Mouse (Mus musculus) intestine, embryonic 14.5 days (tissue): ENCODE data around the gene Gm21915. TPM values are rescaled to one million over a fixed set of nuclear protein-coding genes. Genes with fewer than 3 reads are reported as not detected.

ENCODE experiments used
- ATAC-seq: fragments of 200-750 bp; cut with Nextera tagmentation; replicated peaks from 2 replicates; pipeline ENCODE4 v1.8.0; 2017; ENCODE audit warnings: low read depth, moderate number of reproducible peaks, moderate TSS enrichment, moderate library complexity; ENCODE audit not compliant: low FRiP score, low TSS enrichment
- DNase-seq: peaks from one replicate; pipeline ENCODE4 v3.0.0-alpha.2; 2018; ENCODE audit warnings: low spot score
- H3K27ac ChIP-seq: fragments of 300-500 bp; sonication (generic); 2 replicates; pipeline ENCODE4 v1.5.1; 2014; ENCODE audit warnings: low read depth, mild to moderate bottlenecking, control low read depth
- H3K27me3 ChIP-seq: fragments of 300-500 bp; sonication (generic); replicated peaks from 2 replicates; pipeline ENCODE4 v1.6.1; 2014; ENCODE audit warnings: low read length, control low read depth; ENCODE audit not compliant: control insufficient read depth, insufficient read depth
- H3K36me3 ChIP-seq: fragments of 300-500 bp; sonication (generic); 2 replicates; pipeline ENCODE4 v1.6.1; 2014; ENCODE audit warnings: low read length, control low read depth; ENCODE audit not compliant: control insufficient read depth, insufficient read depth
- H3K4me1 ChIP-seq: fragments of 300-500 bp; sonication (generic); replicated peaks from 2 replicates; pipeline ENCODE4 v1.6.1; 2014; ENCODE audit warnings: low read length, control low read depth, mixed read lengths; ENCODE audit not compliant: control insufficient read depth, insufficient read depth
- H3K4me2 ChIP-seq: fragments of 300-500 bp; sonication (generic); 2 replicates; pipeline ENCODE4 v1.6.1; 2014; ENCODE audit warnings: low read length
- H3K4me3 ChIP-seq: fragments of 300-500 bp; sonication (generic); 2 replicates; pipeline ENCODE4 v1.5.1; 2014; ENCODE audit warnings: low read depth, low read length, control low read depth, mixed read lengths
- H3K9ac ChIP-seq: fragments of 300-500 bp; sonication (generic); 2 replicates; pipeline ENCODE4 v1.6.1; 2014; ENCODE audit warnings: mild to moderate bottlenecking, low read length
- H3K9me3 ChIP-seq: fragments of 300-500 bp; sonication (generic); 2 replicates; pipeline ENCODE4 v1.6.1; 2016; ENCODE audit warnings: low read length, control low read depth; ENCODE audit not compliant: control insufficient read depth
- WGBS: fragments of 180-500 bp; shearing (Covaris S2); extraction: QIAGEN DNeasy Blood & Tissue Kit; methylation state at CpG from one replicate; pipeline ENCODE4 v1.1.7; 2014; 5-methylcytosine and 5-hydroxymethylcytosine counted together
- polyA plus RNA-seq: library from polyadenylated mRNA; unstranded; fragments of >200 nt; fragmentation: Nextera tagmentation; extraction: Ambion mirVana; gene quantifications from 2 replicates; pipeline ENCODE4 v1.2.1, GENCODE M21; 2014

Gene Gm21915
- polyA plus RNA-seq, 1 experiment from 2014 or later, result not detected

GRCm38 (mm10) chr9:40631101-40631500 lies 39.3 kb upstream of the Gm21915 start:
- Histone ChIP-seq H3K4me1 (no peaks in the 10 kb centered on the region), H3K9me3 (no peaks in the 10 kb centered on the region), H3K9ac (no peak overlapping the region), H3K4me3 (no peak overlapping the region), H3K27ac (no peak overlapping the region), H3K27me3 (no peaks in the 10 kb centered on the region), H3K36me3 (no peaks in the 10 kb centered on the region), H3K4me2 (no peak overlapping the region)
- DNase-seq (no peak), ATAC-seq (no peak)
- WGBS, result 42% methylated on average over 6 of the region's 6 CpGs

GRCm38 (mm10) chr9:40631505-40631904 lies 38.9 kb upstream of the Gm21915 start:
- Histone ChIP-seq H3K27me3 (no peaks in the 10 kb centered on the region), H3K4me1 (no peaks in the 10 kb centered on the region), H3K9me3 (no peaks in the 10 kb centered on the region), H3K36me3 (no peaks in the 10 kb centered on the region), H3K27ac (no peak overlapping the region), H3K4me2 (no peak overlapping the region), H3K4me3 (no peak overlapping the region), H3K9ac (no peak overlapping the region)
- ATAC-seq, result no peak
- 85% methylated on average over 10 of the region's 10 CpGs for WGBS
- no peak for DNase-seq

- H3K4me3 ChIP-seq, result no peak overlapping the region
- no peaks in the 10 kb centered on the region for H3K9me3 ChIP-seq
- peaks cover 4% of the 10 kb centered on the region; the same call in 1 of the 2 replicates for H3K4me1 ChIP-seq
- H3K36me3 ChIP-seq, result no peaks in the 10 kb centered on the region
- WGBS, result 5% methylated on average over 2 of the region's 2 CpGs
- no peaks in the 10 kb centered on the region for H3K27me3 ChIP-seq
- no peak overlapping the region for H3K9ac ChIP-seq
- H3K27ac ChIP-seq, result no peak overlapping the region
- ATAC-seq (no peak; the same call in 1 of the 2 replicates), DNase-seq (peak; percentile 83)
- no peak overlapping the region for H3K4me2 ChIP-seq
Observed at GRCm38 (mm10) chr9:40636054-40636453, 34.4 kb upstream of the Gm21915 start.

GRCm38 (mm10) chr9:40637705-40638393 lies 32.6 kb upstream of the Gm21915 start:
- peak; percentile 42; the same call in 1 of the 2 replicates for ATAC-seq
- Histone ChIP-seq H3K9ac (peak overlapping the region; percentile 39), H3K4me2 (peak overlapping the region; percentile 56), H3K4me3 (peak overlapping the region; percentile 38), H3K27me3 (no peaks in the 10 kb centered on the region), H3K27ac (no peak overlapping the region), H3K9me3 (no peaks in the 10 kb centered on the region), H3K36me3 (no peaks in the 10 kb centered on the region), H3K4me1 (peaks cover 4% of the 10 kb centered on the region; the same call in 1 of the 2 replicates)
- WGBS, result 34% methylated on average over 8 of the region's 8 CpGs
- DNase-seq, result no peak

GRCm38 (mm10) chr9:40638394-40639049 lies 31.9 kb upstream of the Gm21915 start:
- Histone ChIP-seq H3K9ac (peak overlapping the region; percentile 39), H3K4me2 (peak overlapping the region; percentile 56), H3K4me3 (peak overlapping the region; percentile 38), H3K9me3 (no peaks in the 10 kb centered on the region), H3K27ac (no peak overlapping the region), H3K27me3 (no peaks in the 10 kb centered on the region), H3K36me3 (no peaks in the 10 kb centered on the region), H3K4me1 (peaks cover 4% of the 10 kb centered on the region; the same call in 1 of the 2 replicates)
- 4% methylated on average over 14 of the region's 14 CpGs for WGBS
- peak; percentile 80 for DNase-seq
- ATAC-seq, result peak; percentile 58; the same call in 1 of the 2 replicates

GRCm38 (mm10) chr9:40639536-40640187 lies 30.8 kb upstream of the Gm21915 start:
- ATAC-seq (no peak), DNase-seq (no peak)
- Histone ChIP-seq H3K27ac (no peak overlapping the region), H3K9me3 (no peaks in the 10 kb centered on the region), H3K27me3 (no peaks in the 10 kb centered on the region), H3K4me2 (no peak overlapping the region), H3K9ac (no peak overlapping the region), H3K36me3 (no peaks in the 10 kb centered on the region), H3K4me3 (no peak overlapping the region), H3K4me1 (peaks cover 4% of the 10 kb centered on the region; the same call in 1 of the 2 replicates)
- WGBS, result 84% methylated on average over 10 of the region's 10 CpGs

GRCm38 (mm10) chr9:40641318-40641717 lies 29.1 kb upstream of the Gm21915 start:
- WGBS, result 71% methylated on average over 2 of the region's 2 CpGs
- no peak for DNase-seq

GRCm38 (mm10) chr9:40642470-40643220 lies 27.8 kb upstream of the Gm21915 start:
- no peak for DNase-seq
- no peak overlapping the region for H3K27ac ChIP-seq
- H3K27me3 ChIP-seq, result no peaks in the 10 kb centered on the region
- H3K4me2 ChIP-seq, result no peak overlapping the region
- 44% methylated on average over 16 of the region's 16 CpGs for WGBS
- peaks cover 4% of the 10 kb centered on the region; the same call in 1 of the 2 replicates for H3K4me1 ChIP-seq
- no peaks in the 10 kb centered on the region for H3K36me3 ChIP-seq
- no peak overlapping the region for H3K9ac ChIP-seq
- no peak overlapping the region for H3K4me3 ChIP-seq
- no peak for ATAC-seq
- no peaks in the 10 kb centered on the region for H3K9me3 ChIP-seq

More at GRCm38 (mm10) chr9:40641318-40641717, 29.1 kb upstream of the Gm21915 start:
- no peaks in the 10 kb centered on the region for H3K27me3 ChIP-seq
- H3K4me1 ChIP-seq, result peaks cover 4% of the 10 kb centered on the region; the same call in 1 of the 2 replicates
- no peak overlapping the region for H3K27ac ChIP-seq
- H3K9ac ChIP-seq, result no peak overlapping the region
- H3K36me3 ChIP-seq, result no peaks in the 10 kb centered on the region
- H3K9me3 ChIP-seq, result no peaks in the 10 kb centered on the region
- H3K4me3 ChIP-seq, result no peak overlapping the region
- no peak overlapping the region for H3K4me2 ChIP-seq
- ATAC-seq, result no peak
